Mouse (Mus musculus) Muller cell, postnatal 12 days (primary cell): ENCODE measurements around the gene Avpr1b.
"Not testable (repeated sequence)": the region's sequence is repeated elsewhere in the genome, so short reads cannot be mapped to it uniquely, and the experiment has no call there.

Experiments
- DNase-seq: peaks from one replicate; pipeline ENCODE4 v3.0.0-alpha.2; 2015; ENCODE audit errors: inconsistent ontology term

Gene Avpr1b

GRCm38 (mm10) chr1:131618576-131618975 is 19.5 kb downstream of the Avpr1b start:
- DNase-seq: no peak

GRCm38 (mm10) chr1:131619348-131619747 is 20.3 kb downstream of the Avpr1b start:
- DNase-seq: no peak

GRCm38 (mm10) chr1:131623644-131624043 is 24.6 kb downstream of the Avpr1b start:
- DNase-seq: no peak

- DNase-seq: no peak
Observed at GRCm38 (mm10) chr1:131624175-131624835, 25.3 kb downstream of the Avpr1b start.

- DNase-seq: no peak
Observed at GRCm38 (mm10) chr1:131626200-131626599, 27.2 kb downstream of the Avpr1b start.

GRCm38 (mm10) chr1:131632216-131632615 is 33.2 kb downstream of the Avpr1b start:
- DNase-seq: not testable (repeated sequence)

GRCm38 (mm10) chr1:131634495-131634894 is 35.5 kb downstream of the Avpr1b start:
- no peak for DNase-seq

GRCm38 (mm10) chr1:131637791-131638540 is 38.9 kb downstream of the Avpr1b start, which contains the start of gene Ctse:
TSS of gene Ctse (plus strand) at chr1:131638306.
- DNase-seq: no peak

- DNase-seq: no peak
Observed at GRCm38 (mm10) chr1:131638541-131639421, 39.7 kb downstream of the Avpr1b start.

GRCm38 (mm10) chr1:131640062-131640461 is 41.0 kb downstream of the Avpr1b start:
- DNase-seq: no peak

- DNase-seq: no peak
Observed at GRCm38 (mm10) chr1:131641565-131641964, 42.5 kb downstream of the Avpr1b start.

GRCm38 (mm10) chr1:131642251-131642650 is 43.2 kb downstream of the Avpr1b start:
- DNase-seq: no peak

GRCm38 (mm10) chr1:131652670-131653443 is 53.8 kb downstream of the Avpr1b start:
- DNase-seq: no peak

GRCm38 (mm10) chr1:131655601-131656000 is 56.6 kb downstream of the Avpr1b start:
- no peak for DNase-seq

- peak; percentile 75 for DNase-seq
Observed at GRCm38 (mm10) chr1:131657945-131658354, 58.9 kb downstream of the Avpr1b start.

GRCm38 (mm10) chr1:131659512-131660085 is 60.6 kb downstream of the Avpr1b start:
- DNase-seq: no peak

- no peak for DNase-seq
Observed at GRCm38 (mm10) chr1:131660266-131660665, 61.2 kb downstream of the Avpr1b start.

GRCm38 (mm10) chr1:131660716-131661472 is 61.9 kb downstream of the Avpr1b start:
- no peak for DNase-seq
